11 mouse cellular contexts compared by ENCODE assay signal in genomic region chr12:27247756-27248544, GRCm38 (mm10).
DNase-seq lines count a peak whose midpoint lies in the region; ATAC-seq lines count a peak whose summit lies in the region.
"Had no signal": no experiment of that assay in that cellular context is flagged by ENCODE, and none has a peak within 500 bp of the region (broad histone marks: within the 10 kb centered on the region; RNA-seq: fewer than 3 reads in every experiment).

No protein-coding gene starts in this region.

- peak overlapping the region; percentile 59; the same call in 1 of the 2 replicates for H3K27ac ChIP-seq in embryonic facial prominence, embryonic 12.5 days
- H3K27ac ChIP-seq in hindbrain, embryonic 13.5 days = peak overlapping the region; percentile 85
- peak overlapping the region; percentile 96 for H3K27ac ChIP-seq in midbrain, embryonic 16.5 days (ENCODE audit: low read length)
- H3K27ac ChIP-seq: gastrocnemius, adult 2 months; liver, embryonic 15.5 days had no signal

- no peaks in the 10 kb centered on the region for H3K27me3 ChIP-seq in embryonic facial prominence, embryonic 12.5 days
- no peaks in the 10 kb centered on the region for H3K27me3 ChIP-seq in hindbrain, embryonic 13.5 days
- no peaks in the 10 kb centered on the region for H3K27me3 ChIP-seq in midbrain, embryonic 16.5 days (ENCODE audit: control insufficient read depth, insufficient read depth, low read depth, low read length)
- H3K27me3 ChIP-seq: CH12.LX; liver, embryonic 15.5 days; megakaryocyte, embryonic 14.5 days had no signal

- 34% methylated on average over 10 of the region's 10 CpGs for WGBS in embryonic facial prominence, embryonic 12.5 days
- 43% methylated on average over 10 of the region's 10 CpGs for WGBS in hindbrain, embryonic 13.5 days
- 17% methylated on average over 10 of the region's 10 CpGs for WGBS in midbrain, embryonic 16.5 days

- no peak for ATAC-seq in embryonic facial prominence, embryonic 12.5 days (ENCODE audit: insufficient number of reproducible peaks, insufficient read depth, low FRiP score, low TSS enrichment)
- ATAC-seq in hindbrain, embryonic 13.5 days (ENCODE audit: low FRiP score) = peak; percentile 73
- ATAC-seq in midbrain, embryonic 16.5 days = peak; percentile 87
- no peak for ATAC-seq in activated CD4-positive, CD25-positive, alpha-beta regulatory T cell, adult 4 months

- H3K9ac ChIP-seq in embryonic facial prominence, embryonic 12.5 days = no peak overlapping the region
- no peak overlapping the region for H3K9ac ChIP-seq in hindbrain, embryonic 13.5 days
- H3K9ac ChIP-seq in midbrain, embryonic 16.5 days (ENCODE audit: low read depth, low read length) = peak overlapping the region; percentile 48; the same call in 1 of the 2 replicates
- H3K9ac ChIP-seq: liver, embryonic 15.5 days had no signal

- peak; percentile 54 for DNase-seq in MN1 (ENCODE audit: low spot score)
- no peak for DNase-seq in ovary, postnatal 36 days (ENCODE audit: low spot score)
- no peak for DNase-seq in lung, postnatal 25 days (ENCODE audit: low spot score)
- DNase-seq: gastrocnemius, adult 2 months had no signal

- H3K4me2 ChIP-seq in embryonic facial prominence, embryonic 12.5 days (replicated peaks) = 0 out of 2 replicates have a peak overlapping the region, but pooled peaks have one; percentile 14
- peak overlapping the region; percentile 5; the same call in 1 of the 2 replicates for H3K4me2 ChIP-seq in hindbrain, embryonic 13.5 days
- H3K4me2 ChIP-seq in midbrain, embryonic 16.5 days (ENCODE audit: low read length) = peak overlapping the region; percentile 13
- H3K4me2 ChIP-seq: liver, embryonic 15.5 days had no signal

- no peaks in the 10 kb centered on the region for H3K9me3 ChIP-seq in embryonic facial prominence, embryonic 12.5 days
- no peaks in the 10 kb centered on the region for H3K9me3 ChIP-seq in hindbrain, embryonic 13.5 days
- H3K9me3 ChIP-seq in midbrain, embryonic 16.5 days (replicated peaks; ENCODE audit: control insufficient read depth, low read length, poor library complexity, severe bottlenecking) = no peaks in the 10 kb centered on the region
- H3K9me3 ChIP-seq: liver, embryonic 15.5 days had no signal

- no peaks in the 10 kb centered on the region for H3K36me3 ChIP-seq in embryonic facial prominence, embryonic 12.5 days
- no peaks in the 10 kb centered on the region for H3K36me3 ChIP-seq in hindbrain, embryonic 13.5 days
- H3K36me3 ChIP-seq in midbrain, embryonic 16.5 days (ENCODE audit: control insufficient read depth, insufficient read depth, low read length) = no peaks in the 10 kb centered on the region
- H3K36me3 ChIP-seq: liver, embryonic 15.5 days had no signal

- H3K4me1 ChIP-seq in embryonic facial prominence, embryonic 12.5 days = peaks cover 17% of the 10 kb centered on the region
- peaks cover 23% of the 10 kb centered on the region for H3K4me1 ChIP-seq in hindbrain, embryonic 13.5 days (replicated peaks)
- H3K4me1 ChIP-seq in midbrain, embryonic 16.5 days (ENCODE audit: control insufficient read depth, insufficient read depth, low read length) = peaks cover 26% of the 10 kb centered on the region
- H3K4me1 ChIP-seq: liver, embryonic 15.5 days; megakaryocyte, embryonic 14.5 days had no signal

- H3K4me3 ChIP-seq in embryonic facial prominence, embryonic 12.5 days = no peak overlapping the region
- no peak overlapping the region for H3K4me3 ChIP-seq in hindbrain, embryonic 13.5 days
- no peak overlapping the region for H3K4me3 ChIP-seq in midbrain, embryonic 16.5 days (ENCODE audit: low read depth, low read length)
- H3K4me3 ChIP-seq: gastrocnemius, adult 2 months; liver, embryonic 15.5 days; megakaryocyte, embryonic 14.5 days had no signal

Comparison
In these comparisons a context has a peak if more than half of its experiments do, and no peak if none do; other contexts are left out.
1. ATAC-seq: peak in hindbrain, embryonic 13.5 days (single experiment) and midbrain, embryonic 16.5 days (single experiment); none in embryonic facial prominence, embryonic 12.5 days (single experiment) and activated CD4-positive, CD25-positive, alpha-beta regulatory T cell, adult 4 months (single experiment).
2. Peak in every context shown above with its lines, with median percentiles within 50 percentile points of each other: H3K27ac ChIP-seq and H3K4me2 ChIP-seq.